Mouse (Mus musculus) stomach, embryonic 16.5 days (tissue): ENCODE results near the gene Rab11fip5. TPM values are rescaled to one million over a fixed set of nuclear protein-coding genes. Genes with fewer than 3 reads are reported as not detected.
A peak's percentile ranks its signal among the peaks of the same experiment; 100 is the strongest.

Experiments used
- ATAC-seq: fragments of 200-750 bp; cut with Nextera tagmentation; 2 replicates; pipeline ENCODE4 v1.8.0; 2017; ENCODE audit warnings: moderate number of reproducible peaks, moderate TSS enrichment; ENCODE audit not compliant: insufficient read depth, low FRiP score
- H3K27ac ChIP-seq: fragments of 300-500 bp; sonication (generic); 2 replicates; pipeline ENCODE4 v1.5.1; 2014; ENCODE audit warnings: low read length
- H3K27me3 ChIP-seq: fragments of 300-500 bp; sonication (generic); 2 replicates; pipeline ENCODE4 v1.6.1; 2014; ENCODE audit warnings: low read length, control low read depth, mixed read lengths; ENCODE audit not compliant: control insufficient read depth, insufficient read depth
- H3K36me3 ChIP-seq: fragments of 300-500 bp; sonication (generic); 2 replicates; pipeline ENCODE4 v1.6.1; 2014; ENCODE audit warnings: low read length; ENCODE audit not compliant: control insufficient read depth, insufficient read depth
- H3K4me1 ChIP-seq: fragments of 300-500 bp; sonication (generic); 2 replicates; pipeline ENCODE4 v1.6.1; 2014; ENCODE audit warnings: low read length, control low read depth, mixed read lengths; ENCODE audit not compliant: control insufficient read depth, insufficient read depth
- H3K4me2 ChIP-seq: fragments of 300-500 bp; sonication (generic); 2 replicates; pipeline ENCODE4 v1.6.1; 2014; ENCODE audit warnings: low read depth, low read length, mixed read lengths
- H3K4me3 ChIP-seq: fragments of 300-500 bp; sonication (generic); replicated peaks from 2 replicates; pipeline ENCODE4 v1.5.1; 2014; ENCODE audit warnings: mild to moderate bottlenecking, low read length
- H3K9ac ChIP-seq: fragments of 300-500 bp; sonication (generic); 2 replicates; pipeline ENCODE4 v1.6.1; 2014; ENCODE audit warnings: low read length
- H3K9me3 ChIP-seq: fragments of 300-500 bp; sonication (generic); replicated peaks from 2 replicates; pipeline ENCODE4 v1.6.1; 2016; ENCODE audit warnings: low read length, control low read depth; ENCODE audit not compliant: control insufficient read depth
- WGBS: fragments of 180-500 bp; shearing (Covaris S2); extraction: QIAGEN DNeasy Blood & Tissue Kit; methylation state at CpG from one replicate; pipeline ENCODE4 v1.1.7; 2014; 5-methylcytosine and 5-hydroxymethylcytosine counted together
- microRNA-seq: library from miRNA; unstranded; fragments of <30 nt; microRNA quantifications from one replicate; pipeline ENCODE4, GENCODE M21; 2016
- polyA plus RNA-seq: library from polyadenylated mRNA; unstranded; fragments of >200 nt; fragmentation: Nextera tagmentation; extraction: Ambion mirVana; gene quantifications from 2 replicates; pipeline ENCODE4 v1.2.1, GENCODE M21; 2015

Gene Rab11fip5
- polyA plus RNA-seq, 1 experiment from 2014 or later, result 10.2 TPM

GRCm38 (mm10) chr6:85294004-85294379, 80.4 kb downstream of the Rab11fip5 start:
- Histone ChIP-seq H3K36me3 (no peaks in the 10 kb centered on the region), H3K4me2 (no peak overlapping the region), H3K27ac (no peak overlapping the region), H3K9me3 (no peaks in the 10 kb centered on the region), H3K4me1 (peaks cover 8% of the 10 kb centered on the region; the same call in 1 of the 2 replicates), H3K9ac (no peak overlapping the region), H3K27me3 (no peaks in the 10 kb centered on the region), H3K4me3 (no peak overlapping the region)
- WGBS, result 67% methylated on average over 5 of the region's 5 CpGs
- no peak for ATAC-seq

DNA sequence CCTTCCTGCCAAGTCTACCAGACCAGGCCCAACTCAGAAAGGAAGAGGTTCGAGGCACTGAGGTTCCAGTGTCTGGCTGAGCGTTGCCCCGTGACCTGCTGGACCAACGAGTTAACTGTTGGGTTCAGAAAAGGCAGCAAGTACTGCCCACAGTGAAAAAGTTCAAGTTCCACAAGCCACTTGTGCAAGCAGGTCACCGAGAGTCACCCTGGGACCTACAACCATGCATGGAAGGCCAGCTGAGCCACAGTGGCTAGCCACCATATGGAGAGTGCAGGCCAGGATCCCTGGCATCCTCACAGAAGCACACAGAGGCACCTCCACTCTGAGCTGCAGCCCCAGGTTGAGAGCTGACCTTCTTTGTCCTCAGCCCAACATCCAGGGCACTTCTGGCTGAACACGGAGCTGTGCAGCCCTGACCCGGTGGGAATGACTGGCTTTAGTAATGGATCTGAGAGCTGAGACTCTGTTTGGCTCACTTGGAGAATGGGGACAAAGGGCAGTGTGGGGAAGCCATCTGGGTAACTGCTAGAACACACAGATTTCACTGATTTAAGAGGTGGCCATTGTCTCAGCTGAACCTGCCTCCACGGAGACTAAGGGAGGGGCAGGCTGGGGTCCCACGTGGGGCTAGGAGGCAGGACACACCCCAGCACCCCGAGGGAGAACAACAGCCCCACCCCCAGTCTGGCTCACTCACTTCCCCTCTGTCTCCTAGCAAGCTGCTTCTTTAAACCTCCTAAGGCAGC, 81.0 kb downstream of the Rab11fip5 start:
- Histone ChIP-seq H3K27me3 (no peaks in the 10 kb centered on the region), H3K4me1 (peaks cover 8% of the 10 kb centered on the region; the same call in 1 of the 2 replicates), H3K9me3 (no peaks in the 10 kb centered on the region), H3K9ac (no peak overlapping the region), H3K4me2 (no peak overlapping the region), H3K4me3 (no peak overlapping the region), H3K27ac (no peak overlapping the region), H3K36me3 (no peaks in the 10 kb centered on the region)
- 51% methylated on average over 10 of the region's 10 CpGs for WGBS
- ATAC-seq, result peak; percentile 62; the same call in 1 of the 2 replicates

DNA sequence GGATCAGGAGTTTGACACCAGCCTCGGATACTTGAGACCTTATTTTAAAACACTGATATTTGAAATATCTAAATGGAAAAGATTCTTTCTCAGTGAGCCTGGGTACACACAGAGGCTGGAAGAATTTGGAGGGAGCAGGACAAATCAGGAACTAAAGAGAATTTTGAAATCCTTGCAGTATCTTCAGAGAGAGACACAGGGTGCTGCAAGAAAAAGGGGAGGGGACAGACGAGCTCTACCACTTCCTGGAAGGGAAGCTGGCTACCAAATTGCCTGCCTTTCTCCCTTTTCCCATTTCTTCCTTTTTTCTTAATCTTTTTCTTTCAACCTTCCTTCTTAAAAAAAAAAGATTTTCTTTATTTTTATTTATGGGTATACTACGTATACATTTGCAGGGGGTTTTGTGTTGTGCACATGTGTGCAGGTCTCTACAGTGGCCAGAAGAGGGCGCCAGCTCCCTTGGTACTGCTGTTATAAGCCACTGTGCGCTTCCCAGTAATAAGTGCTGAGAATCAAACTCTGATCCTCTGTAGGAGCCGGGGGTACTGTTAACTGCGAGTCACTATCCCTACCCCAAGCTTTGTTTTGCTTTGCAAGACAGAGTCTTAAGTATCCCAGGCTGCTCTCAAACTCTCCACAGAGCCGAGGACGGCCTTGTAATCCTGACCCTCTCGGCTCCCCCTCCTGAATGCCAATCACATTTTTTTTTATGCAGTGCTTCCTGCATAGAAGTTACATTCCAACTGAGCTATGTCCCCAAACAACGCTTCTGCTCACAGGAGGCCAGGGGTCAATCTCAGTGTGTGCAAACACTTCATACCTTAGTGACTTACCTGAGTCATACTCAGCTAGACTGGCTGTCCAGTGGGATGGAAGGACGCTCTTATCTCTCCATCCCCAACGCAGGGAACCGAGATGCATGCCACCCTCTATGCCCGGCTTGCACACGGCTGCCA, 83.3 kb downstream of the Rab11fip5 start:
- H3K36me3 ChIP-seq, result no peaks in the 10 kb centered on the region
- H3K27me3 ChIP-seq, result no peaks in the 10 kb centered on the region
- H3K27ac ChIP-seq, result no peak overlapping the region
- peaks cover 8% of the 10 kb centered on the region; the same call in 1 of the 2 replicates for H3K4me1 ChIP-seq
- WGBS, result 80% methylated on average over 16 of the region's 16 CpGs
- H3K4me3 ChIP-seq, result no peak overlapping the region
- H3K9ac ChIP-seq, result no peak overlapping the region
- H3K4me2 ChIP-seq, result no peak overlapping the region
- H3K9me3 ChIP-seq, result no peaks in the 10 kb centered on the region
- no peak for ATAC-seq

DNA sequence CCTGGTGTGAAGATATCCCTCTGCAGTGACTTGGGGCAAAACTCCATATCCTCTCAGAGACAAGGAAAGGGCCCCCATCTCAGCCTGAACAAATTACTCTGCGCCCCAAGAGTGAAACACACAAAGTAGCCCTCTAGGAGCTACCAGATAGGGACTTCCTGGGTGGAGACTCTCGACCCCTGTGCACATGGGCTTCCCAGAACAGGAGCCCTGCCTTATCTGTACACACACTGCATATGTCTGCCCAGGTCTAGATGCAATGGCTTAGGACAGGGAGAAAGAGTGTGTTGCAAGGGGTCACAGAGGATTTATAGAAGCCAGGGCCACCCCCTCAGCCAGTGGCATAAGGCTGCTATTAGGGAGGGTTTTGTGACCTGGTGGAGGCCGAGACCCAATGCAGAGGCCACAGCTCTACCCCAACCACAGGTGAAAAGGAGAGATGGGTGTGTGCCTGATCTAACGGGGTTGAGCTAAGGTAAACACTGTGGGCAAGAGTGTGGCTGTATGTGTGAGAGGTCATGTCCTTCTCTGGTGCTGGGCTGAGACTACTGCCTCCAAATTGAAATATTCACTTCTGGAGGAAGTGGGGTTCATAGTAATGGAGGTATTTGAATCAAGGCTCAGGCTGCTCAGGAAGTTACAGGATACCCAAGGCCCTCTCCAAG, 86.1 kb downstream of the Rab11fip5 start:
- Histone ChIP-seq H3K9me3 (no peaks in the 10 kb centered on the region), H3K9ac (no peak overlapping the region), H3K27ac (no peak overlapping the region), H3K4me2 (no peak overlapping the region), H3K4me3 (no peak overlapping the region), H3K4me1 (no peaks in the 10 kb centered on the region), H3K27me3 (no peaks in the 10 kb centered on the region), H3K36me3 (no peaks in the 10 kb centered on the region)
- 52% methylated on average over 4 of the region's 4 CpGs for WGBS
- 0 out of 2 replicates have a peak, but pooled peaks have one; percentile 25 for ATAC-seq

- Histone ChIP-seq H3K9me3 (no peaks in the 10 kb centered on the region), H3K4me3 (no peak overlapping the region), H3K4me1 (no peaks in the 10 kb centered on the region; the same call in 1 of the 2 replicates), H3K27ac (no peak overlapping the region), H3K4me2 (no peak overlapping the region), H3K9ac (no peak overlapping the region), H3K36me3 (no peaks in the 10 kb centered on the region), H3K27me3 (no peaks in the 10 kb centered on the region)
- WGBS, result 77% methylated on average over 13 of the region's 13 CpGs
- no peak for ATAC-seq
These were observed 88.0 kb downstream of the Rab11fip5 start for GRCm38 (mm10) chr6:85286283-85287047.

Small RNA genes within 50 kb of the gene (microRNA-seq; reads per million reads assigned to microRNA genes)
- not detected for gene Mir705

Other genes with a start within 250 kb of the Rab11fip5 start
- gene Spr, start 236.9 kb downstream of the Rab11fip5 start, polyA plus RNA-seq, result 63.6 and 63.7 TPM in 2 replicates
- not detected in 2 replicates for gene Emx1, start 187.2 kb downstream of the Rab11fip5 start, polyA plus RNA-seq
- gene Sfxn5, start 41.2 kb downstream of the Rab11fip5 start, polyA plus RNA-seq, result 10.7 and 11.0 TPM in 2 replicates
- gene Noto, start 49.3 kb upstream of the Rab11fip5 start, polyA plus RNA-seq, result not detected in 2 replicates
- gene Smyd5, start 57.4 kb upstream of the Rab11fip5 start, polyA plus RNA-seq, result 41.6 and 43.1 TPM in 2 replicates
- 415 and 427 TPM in 2 replicates for gene Cct7, start 76.9 kb upstream of the Rab11fip5 start, polyA plus RNA-seq
- 39.1 and 39.4 TPM in 2 replicates for gene Pradc1, start 77.3 kb upstream of the Rab11fip5 start, polyA plus RNA-seq
- gene Fbxo41, start 128.4 kb upstream of the Rab11fip5 start, polyA plus RNA-seq, result 0.17 and 0.22 TPM in 2 replicates
- not detected in 2 replicates for gene Egr4, start 139.0 kb upstream of the Rab11fip5 start, polyA plus RNA-seq
- 3.1 and 3.8 TPM in 2 replicates for gene Alms1, start 212.9 kb upstream of the Rab11fip5 start, polyA plus RNA-seq